Mouse (Mus musculus) hematopoietic stem cell, adult 5-6 weeks (primary cell): Measurements from ENCODE around the gene Tasp1. TPM values are rescaled to one million over a fixed set of nuclear protein-coding genes. Genes with fewer than 3 reads are reported as not detected.
"Not testable (repeated sequence)": the region's sequence is repeated elsewhere in the genome, so short reads cannot be mapped to it uniquely, and the experiment has no call there.

Experiments used
- ATAC-seq, 2 experiments: fragments of 125-278 bp in 1 of 2; replicated peaks in 1 of 2; 2 replicates each; pipeline ENCODE4 v1.8.0; 2016 to 2017; ENCODE audit warnings: inconsistent platforms in 2 of 2, mild to moderate bottlenecking in 2 of 2, moderate number of reproducible peaks in 2 of 2, low read depth in 1 of 2, moderate TSS enrichment in 1 of 2; ENCODE audit not compliant: low FRiP score in 2 of 2, poor library complexity in 2 of 2, severe bottlenecking in 2 of 2, insufficient read depth in 1 of 2, low TSS enrichment in 1 of 2
- total RNA-seq: library from RNA; stranded (forward); fragments of 172-1452, 232-1000 nt; gene quantifications from 2 replicates; pipeline ENCODE4 v1.2.3, GENCODE M21; 2017

Gene Tasp1
- total RNA-seq, 1 experiment from 2014 or later = 19.9 TPM

DNA sequence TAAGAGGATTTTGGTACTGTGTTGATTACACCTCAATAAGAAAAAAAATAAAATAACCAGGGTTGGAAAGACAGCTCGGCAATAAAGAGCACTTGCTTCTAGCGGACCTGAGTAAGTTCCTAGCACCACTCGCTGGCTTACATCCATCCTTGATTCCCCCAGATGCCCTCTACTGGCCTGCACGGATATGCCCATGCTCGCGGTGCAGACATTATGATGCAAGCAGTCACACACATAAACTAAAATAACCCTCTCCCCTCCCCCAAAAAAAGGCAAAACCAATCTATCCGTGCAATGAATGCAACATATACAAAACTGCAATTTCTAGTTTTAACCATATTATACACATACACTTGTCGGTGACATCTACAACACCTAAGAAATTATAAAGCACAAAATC lies 929 bp downstream of the Tasp1 start:
- no peak for ATAC-seq

DNA sequence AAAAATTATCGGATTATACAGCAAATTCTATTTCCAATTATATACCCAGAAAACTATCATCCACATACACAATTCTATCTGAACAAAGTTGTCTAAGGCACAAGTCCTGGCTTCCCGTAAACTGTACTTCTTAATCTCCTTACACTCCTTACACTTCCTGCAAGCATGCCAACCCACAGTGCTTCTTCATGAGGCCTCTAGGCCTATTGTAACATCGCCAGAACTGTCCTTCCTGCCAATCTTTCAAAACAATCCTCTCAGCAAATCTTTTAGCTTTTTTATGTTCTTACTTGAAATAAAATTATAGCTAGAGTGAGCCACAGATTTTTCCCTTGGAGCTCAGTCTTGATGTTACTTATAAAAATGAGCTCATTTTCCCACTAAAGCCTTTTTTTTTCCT lies 5.1 kb downstream of the Tasp1 start:
- ATAC-seq = no peak

DNA sequence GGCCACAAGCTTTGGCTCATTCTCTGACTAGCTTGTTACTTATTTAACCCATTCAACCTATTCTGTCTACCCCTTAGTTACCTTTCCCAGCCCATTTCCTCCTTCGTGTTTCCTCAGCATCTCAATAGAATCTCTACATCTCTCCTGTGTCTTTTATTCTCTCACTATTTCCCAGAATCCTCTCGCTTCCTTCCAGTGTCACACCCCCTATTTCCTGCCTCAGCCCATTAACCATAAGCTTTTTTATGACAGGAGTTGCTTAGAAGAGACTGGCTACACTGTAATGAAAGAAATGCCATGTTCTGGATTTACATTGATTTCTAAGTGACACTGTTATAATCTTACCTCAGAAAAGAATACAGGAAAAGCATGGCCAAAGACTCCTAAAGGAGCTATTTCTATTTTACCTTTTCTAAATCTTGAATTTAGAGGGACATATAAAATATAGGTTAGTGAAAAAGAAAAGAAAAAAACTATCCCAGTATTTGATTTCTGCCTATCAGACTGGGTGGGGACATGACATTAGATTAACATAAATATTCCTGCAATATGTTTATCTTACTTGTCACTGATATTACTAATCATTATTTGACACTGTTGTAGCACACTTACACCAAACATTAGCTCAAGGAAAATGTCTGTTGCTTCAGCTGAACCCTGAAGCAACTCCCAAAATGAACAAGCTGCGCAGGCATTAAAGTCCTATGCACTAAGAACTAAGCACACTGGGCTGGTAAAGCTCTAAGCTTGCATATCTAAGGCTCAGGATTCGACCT lies 6.3 kb downstream of the Tasp1 start:
- no peak for ATAC-seq

DNA sequence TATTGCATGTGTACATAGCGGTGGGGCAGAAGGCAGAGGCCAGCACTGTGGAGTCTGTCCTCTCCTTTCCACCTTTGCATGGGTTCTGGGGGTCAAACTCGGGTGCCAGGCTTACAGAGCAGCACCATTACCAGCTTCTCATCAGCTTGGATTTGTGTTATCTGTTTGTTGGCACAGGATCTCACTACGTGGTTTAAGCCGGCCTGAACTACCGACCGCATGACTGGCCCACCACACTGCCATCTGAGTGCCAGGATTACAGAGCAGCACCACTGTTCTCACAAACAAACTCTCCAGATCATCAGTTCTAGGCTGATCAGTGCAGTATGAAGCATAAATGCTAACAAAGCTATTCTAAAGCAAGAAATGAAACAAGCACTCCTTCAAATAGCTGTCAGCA lies 8.5 kb downstream of the Tasp1 start:
- ATAC-seq = 0 out of 4 replicates have a peak, but pooled peaks of 1 of the 2 experiments have one; percentile 21

DNA sequence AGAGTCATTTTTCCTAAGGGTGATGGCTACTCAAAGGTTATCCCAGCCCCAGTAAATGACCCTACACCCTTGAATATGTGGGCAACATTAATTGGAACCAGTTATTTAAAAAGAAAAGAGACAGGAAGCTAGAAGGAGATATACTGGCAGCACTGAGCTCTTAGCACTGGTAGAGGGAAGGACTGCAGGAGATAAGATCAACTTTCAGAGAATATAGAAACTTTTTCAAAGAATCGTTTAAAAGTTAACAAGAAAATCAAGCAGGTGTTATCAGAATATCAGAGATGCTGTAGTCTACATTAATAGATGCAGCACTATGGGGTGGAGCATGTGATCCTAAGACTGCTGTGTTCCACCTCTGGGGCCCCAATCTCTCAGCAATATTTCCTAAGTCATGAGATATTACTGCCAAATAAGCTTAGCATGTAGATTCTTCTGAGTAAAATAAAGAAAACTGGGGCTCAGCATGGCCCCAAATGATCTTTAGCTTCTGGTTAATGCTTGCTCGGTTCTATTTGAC lies 14.9 kb downstream of the Tasp1 start:
- ATAC-seq = no peak

DNA sequence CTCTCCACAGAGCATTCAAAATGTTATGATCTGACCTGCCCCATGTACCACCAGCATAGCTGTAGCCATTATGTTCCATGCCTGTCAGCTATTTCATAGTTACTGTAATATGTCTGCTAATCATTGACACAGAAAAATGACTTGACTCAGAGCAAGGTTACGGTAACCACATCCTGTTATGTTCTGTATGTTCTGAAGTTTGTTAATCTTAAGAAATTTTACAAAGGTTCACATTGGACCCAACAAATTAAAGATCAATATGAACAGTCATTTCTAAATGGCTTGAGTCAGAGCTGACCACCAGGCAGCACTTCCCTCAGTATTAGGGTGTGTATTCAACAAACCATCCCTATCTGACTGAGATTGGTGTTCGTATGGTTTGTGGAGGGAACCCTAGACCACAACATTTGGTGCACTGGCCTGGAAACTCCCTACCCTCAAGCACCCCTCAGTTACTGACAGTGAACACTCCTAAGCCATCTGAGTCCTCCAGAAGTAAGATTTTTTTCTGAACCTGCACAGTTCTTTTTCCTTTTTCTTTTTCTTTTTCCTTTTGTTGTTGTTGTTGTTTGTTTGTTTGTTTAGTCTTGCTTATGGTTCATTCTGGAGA lies 24.0 kb downstream of the Tasp1 start:
- ATAC-seq = 0 out of 4 replicates have a peak, but pooled peaks have one; percentile 32 to 42

DNA sequence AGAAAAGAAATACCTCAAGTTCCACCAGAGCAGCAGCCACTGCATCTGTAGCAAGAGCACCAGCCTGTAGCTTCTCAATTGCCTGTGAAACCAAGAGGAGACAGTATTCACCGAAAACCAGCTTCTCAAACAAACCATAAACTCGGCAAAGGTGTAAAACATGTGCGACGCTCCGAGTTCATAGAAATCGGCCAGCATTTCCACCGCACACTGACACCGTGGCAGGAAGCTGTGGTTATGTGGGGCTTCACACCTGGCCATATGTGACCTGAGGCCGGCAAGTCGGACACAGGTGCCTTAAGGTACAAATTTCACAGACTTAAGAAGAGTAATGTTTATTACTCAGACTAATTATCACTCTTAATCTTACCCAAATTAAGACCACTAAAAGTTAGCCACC lies 24.5 kb downstream of the Tasp1 start:
- ATAC-seq = no peak

DNA sequence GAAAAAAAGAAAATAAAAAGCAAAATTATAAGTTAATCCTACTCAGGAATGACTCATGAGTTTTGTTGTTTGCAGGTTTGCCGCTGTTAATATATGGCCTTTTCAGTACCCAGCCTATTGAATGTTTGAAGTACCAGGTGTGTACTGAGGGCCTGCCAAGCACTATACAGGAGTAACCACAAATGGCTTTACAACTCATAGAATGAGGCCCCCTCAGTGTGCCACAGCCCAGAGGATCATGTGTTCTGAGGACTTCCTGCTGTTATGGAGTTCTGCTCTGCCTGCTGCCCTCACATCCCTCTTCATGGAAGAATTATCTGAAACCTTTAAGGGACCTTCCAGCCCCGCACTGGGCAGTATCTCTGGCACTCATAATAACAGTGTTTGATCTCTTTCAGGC lies 29.1 kb downstream of the Tasp1 start:
- ATAC-seq = no peak

DNA sequence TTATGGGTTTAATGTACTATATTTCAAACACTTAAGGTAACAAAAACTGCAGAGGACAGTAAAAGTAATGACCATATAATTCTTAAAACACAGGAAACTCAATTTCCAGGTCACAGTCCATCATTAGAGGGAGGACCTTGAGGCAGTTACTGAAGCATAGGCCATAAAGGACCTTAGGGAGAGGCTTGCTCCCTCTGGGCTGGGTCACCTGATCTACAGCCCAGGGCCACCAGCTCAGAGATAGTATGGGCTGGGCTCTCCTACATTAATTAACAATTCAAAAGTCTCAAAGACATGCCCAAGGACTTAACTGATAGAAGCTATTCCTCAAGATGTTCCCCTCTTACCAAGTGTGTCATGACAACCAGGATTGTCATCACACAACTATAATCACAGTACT lies 29.8 kb downstream of the Tasp1 start:
- ATAC-seq = no peak

DNA sequence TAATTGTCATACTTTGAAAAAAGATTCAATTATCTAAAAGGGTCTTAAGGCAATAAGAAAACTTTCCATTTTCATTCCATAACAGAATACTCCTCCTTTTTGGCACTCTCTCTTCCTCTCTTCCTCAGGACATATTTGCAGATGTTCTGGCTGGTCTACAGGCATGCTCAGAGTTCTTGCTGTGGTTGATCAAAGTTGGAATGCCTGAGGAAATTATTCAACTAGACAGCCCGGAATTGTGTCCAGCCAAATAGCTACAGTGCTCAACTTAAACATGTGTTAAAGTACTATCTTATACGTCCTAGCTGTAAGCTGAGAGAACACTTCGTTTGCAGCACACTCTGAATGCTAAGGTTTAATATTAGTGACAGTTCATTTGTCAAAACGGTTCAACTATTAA lies 41.7 kb downstream of the Tasp1 start:
- ATAC-seq = no peak

DNA sequence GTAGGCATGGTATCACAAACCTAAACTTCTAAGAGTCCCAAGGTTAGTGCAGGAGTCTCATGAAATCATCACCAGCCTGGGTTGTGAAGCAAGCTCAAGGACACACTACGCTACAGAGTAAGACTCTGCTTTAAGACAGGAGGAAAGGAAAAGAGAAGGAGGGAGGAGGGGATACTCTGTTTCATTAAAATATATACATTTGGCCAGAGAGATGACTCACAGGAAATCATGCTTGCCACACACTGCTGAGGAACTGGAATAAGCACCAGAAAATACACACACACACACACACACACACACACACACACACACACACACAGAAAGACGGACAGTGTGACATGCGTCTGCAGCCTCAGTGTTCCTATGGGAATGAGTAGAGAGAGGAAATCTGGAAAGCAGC lies 59.2 kb downstream of the Tasp1 start:
- ATAC-seq = no peak

DNA sequence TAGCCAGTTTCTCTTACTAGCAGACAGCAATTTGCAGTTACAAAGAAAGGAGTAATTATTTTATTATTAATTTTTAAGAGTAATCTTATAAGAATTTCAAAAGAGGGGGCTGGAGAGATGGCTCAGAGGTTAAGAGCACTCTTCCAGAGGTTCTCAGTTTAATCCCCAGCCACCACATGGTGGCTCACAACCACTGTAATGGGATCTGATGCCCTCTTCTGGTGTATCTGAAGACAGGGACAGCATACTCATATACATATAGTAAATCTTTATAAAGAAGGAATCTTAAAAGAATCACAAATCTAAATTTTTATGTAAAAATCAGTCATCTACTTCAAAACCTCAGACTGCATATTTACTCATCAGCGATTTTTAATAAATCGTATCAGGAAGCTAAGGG lies 68.4 kb downstream of the Tasp1 start:
- no peak for ATAC-seq

DNA sequence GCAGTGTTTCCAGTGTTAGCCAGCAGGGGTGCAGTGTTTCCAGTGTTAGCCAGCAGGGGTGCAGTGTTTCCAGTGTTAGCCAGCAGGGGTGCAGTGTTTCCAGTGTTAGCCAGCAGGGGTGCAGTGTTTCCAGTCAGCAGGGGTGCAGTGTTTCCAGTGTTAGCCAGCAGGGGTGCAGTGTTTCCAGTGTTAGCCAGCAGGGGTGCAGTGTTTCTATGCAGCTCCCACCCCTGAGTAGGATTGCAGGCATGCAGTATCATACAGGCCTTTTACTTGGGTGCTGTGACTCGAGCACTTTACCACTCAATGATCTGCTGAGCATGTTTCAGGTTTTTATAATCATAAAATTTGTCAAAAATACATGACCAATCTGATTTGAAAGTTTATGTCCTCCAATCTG lies 76.7 kb downstream of the Tasp1 start:
- ATAC-seq = not testable (repeated sequence)

DNA sequence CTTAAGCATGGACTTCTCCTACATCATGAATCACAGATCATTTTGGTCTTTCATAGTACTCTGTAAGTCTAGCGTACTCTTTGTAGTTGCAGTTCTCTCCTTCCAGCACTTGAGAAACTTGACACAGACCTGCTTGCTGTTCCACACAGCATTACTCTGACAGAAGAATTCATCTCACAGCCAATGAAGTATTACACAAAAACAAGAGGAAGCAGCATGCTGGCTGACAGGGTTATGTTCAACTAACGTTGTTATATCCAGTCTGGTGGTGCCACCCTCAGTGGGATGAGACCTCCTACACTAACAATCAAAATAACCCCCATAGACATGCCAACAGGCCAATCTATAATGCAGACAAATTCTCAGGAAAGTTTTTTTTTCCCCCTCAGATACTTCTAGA lies 99.2 kb downstream of the Tasp1 start:
- no peak for ATAC-seq

DNA sequence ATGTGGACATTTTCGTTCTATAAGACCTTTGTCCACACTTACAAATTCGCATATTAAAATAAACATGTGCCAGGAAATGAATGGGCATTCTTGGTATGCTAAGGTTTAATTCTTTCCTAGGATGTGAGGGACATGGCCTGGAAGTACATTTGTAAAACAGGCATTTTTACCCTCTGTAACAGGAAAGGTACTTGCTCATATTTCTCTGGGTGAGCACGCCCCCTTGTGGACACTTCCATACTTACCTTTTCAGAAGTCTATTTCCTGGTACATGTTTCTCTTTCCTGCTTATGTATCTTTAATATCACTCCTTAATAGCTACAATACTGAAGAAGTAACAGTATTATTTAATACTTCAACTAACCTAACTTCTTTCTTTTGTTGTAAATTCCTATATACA lies 100.3 kb downstream of the Tasp1 start:
- ATAC-seq = no peak

DNA sequence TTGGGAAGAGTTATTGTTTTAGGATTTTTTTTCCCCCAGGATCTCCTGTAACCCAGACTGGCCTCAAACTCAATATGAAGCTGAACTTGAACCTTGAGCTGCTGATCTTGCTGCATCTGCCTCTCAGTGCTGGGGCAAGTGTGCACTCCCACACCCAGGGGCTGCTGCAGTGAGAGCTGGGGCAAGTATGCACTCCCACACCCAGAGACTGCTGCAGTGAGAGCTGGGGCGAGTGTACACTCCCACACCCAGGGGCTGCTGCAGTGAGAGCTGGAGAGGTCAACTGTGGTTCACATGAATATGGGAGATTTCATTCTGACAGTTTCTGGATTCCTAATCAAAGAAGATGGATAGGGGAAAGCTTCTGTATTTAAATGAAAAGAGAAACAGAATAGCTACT lies 117.8 kb downstream of the Tasp1 start:
- ATAC-seq = no peak

DNA sequence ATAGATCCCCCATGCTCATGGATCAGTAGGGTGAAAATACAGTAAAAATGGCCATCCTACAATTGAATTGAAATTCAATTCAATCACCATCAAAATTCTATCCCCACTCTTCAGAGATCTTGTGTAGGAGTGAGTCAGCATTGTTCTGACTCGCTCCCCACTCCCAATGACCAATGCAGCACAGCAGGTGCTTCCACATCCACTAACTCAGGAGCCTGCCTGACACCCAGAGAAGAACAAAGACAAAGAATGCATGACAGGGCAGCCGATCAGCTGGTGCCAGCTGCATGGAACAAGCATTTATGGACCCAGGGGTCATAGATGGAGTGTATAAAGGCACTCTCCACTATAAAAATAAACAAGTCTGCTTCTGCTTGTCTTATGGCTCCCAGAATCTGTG lies 129.0 kb downstream of the Tasp1 start:
- no peak for ATAC-seq

DNA sequence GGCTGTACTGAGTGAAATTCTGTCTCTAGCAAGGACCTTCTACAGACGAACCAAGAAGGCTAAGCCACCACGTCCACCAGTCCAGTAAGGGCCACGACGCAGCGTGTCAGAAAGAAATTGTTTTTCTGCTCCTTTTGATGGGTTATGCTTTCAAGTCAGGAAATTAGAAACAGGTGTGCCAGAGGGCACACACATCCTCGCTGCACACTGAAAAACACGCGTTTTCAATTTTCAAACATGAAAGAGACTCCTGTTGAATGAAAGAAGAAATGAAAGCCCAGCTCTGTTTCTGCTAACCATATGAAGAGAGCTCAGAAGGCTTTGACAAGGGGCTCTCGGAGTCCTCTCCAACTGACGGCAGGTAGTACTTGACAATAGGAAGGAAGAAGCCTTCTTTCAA lies 132.0 kb downstream of the Tasp1 start:
- ATAC-seq = no peak

DNA sequence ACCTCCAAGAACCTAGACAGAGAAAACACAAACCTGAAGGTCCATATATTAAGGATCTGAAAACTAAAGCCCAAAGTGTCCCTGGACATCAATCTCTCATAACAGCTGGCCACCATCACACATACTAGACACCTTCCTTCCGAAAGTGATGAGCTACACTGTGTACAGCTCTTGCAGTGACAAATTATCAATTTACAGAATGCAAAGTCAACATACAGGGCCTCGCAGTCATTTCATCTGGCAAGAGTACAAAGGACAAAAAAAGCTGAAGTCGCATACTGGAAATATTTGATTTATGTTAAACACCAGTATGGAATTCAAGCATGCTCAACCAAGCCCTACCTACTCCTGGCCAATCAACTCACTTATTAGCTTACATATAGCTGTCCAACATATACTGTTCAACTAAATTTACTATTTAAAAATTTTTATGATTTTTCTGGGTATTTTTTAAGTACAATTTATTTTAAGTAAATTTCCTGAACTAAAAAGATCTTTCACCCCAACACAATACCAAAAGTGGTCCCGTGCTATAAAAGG lies 132.5 kb downstream of the Tasp1 start:
- ATAC-seq = no peak
